Mouse (Mus musculus) kidney, postnatal 0 days (tissue): ENCODE results near the gene Clk2. TPM values are rescaled to one million over a fixed set of nuclear protein-coding genes. Genes with fewer than 3 reads are reported as not detected.

Experiments
- ATAC-seq: fragments of 200-750 bp; cut with Nextera tagmentation; replicated peaks from 2 replicates; pipeline ENCODE4 v1.8.0; 2017; ENCODE audit warnings: low read depth, moderate number of reproducible peaks, moderate TSS enrichment, moderate library complexity; ENCODE audit not compliant: low FRiP score
- DNase-seq: peaks from one replicate; pipeline ENCODE4 v3.0.0-alpha.2; 2016; ENCODE audit warnings: low spot score
- H3K27ac ChIP-seq: fragments of 300-500 bp; sonication (generic); 2 replicates; pipeline ENCODE4 v1.5.1; 2014; ENCODE audit warnings: mild to moderate bottlenecking
- H3K27me3 ChIP-seq: fragments of 300-500 bp; sonication (generic); 2 replicates; pipeline ENCODE4 v1.6.1; 2014; ENCODE audit warnings: low read length, mixed read lengths; ENCODE audit not compliant: insufficient read depth
- H3K36me3 ChIP-seq: fragments of 300-500 bp; sonication (generic); 2 replicates; pipeline ENCODE4 v1.6.1; 2014; ENCODE audit warnings: low read length, mixed read lengths; ENCODE audit not compliant: insufficient read depth
- H3K4me1 ChIP-seq: fragments of 300-500 bp; sonication (generic); replicated peaks from 2 replicates; pipeline ENCODE4 v1.6.1; 2014; ENCODE audit warnings: antibody characterized with exemption, low read length, mixed read lengths; ENCODE audit not compliant: insufficient read depth
- H3K4me2 ChIP-seq: fragments of 300-500 bp; sonication (generic); 2 replicates; pipeline ENCODE4 v1.6.1; 2014; ENCODE audit warnings: mild to moderate bottlenecking, low read length, moderate library complexity, mixed read lengths
- H3K4me3 ChIP-seq: fragments of 300-500 bp; sonication (generic); replicated peaks from 2 replicates; pipeline ENCODE4 v1.5.1; 2014; ENCODE audit warnings: low read depth, low read length
- H3K9ac ChIP-seq: fragments of 300-500 bp; sonication (generic); 2 replicates; pipeline ENCODE4 v1.6.1; 2014; ENCODE audit warnings: low read depth, low read length
- H3K9me3 ChIP-seq: fragments of 300-500 bp; sonication (generic); replicated peaks from 2 replicates; pipeline ENCODE4 v1.6.1; 2016; ENCODE audit warnings: low read length, inconsistent platforms, mixed read lengths
- CTCF ChIP-seq: IDR thresholded peaks from 2 replicates; pipeline ENCODE4 v1.5.1; 2016; ENCODE audit warnings: antibody characterized with exemption, low read depth, mild to moderate bottlenecking, moderate library complexity
- WGBS: fragments of 180-500 bp; shearing (Covaris S2); extraction: QIAGEN DNeasy Blood & Tissue Kit; methylation state at CpG from one replicate; pipeline ENCODE4 v1.1.7; 2014; 5-methylcytosine and 5-hydroxymethylcytosine counted together
- polyA plus RNA-seq: library from polyadenylated mRNA; unstranded; fragments of >200 nt; fragmentation: Nextera tagmentation; extraction: Ambion mirVana; gene quantifications from 2 replicates; pipeline ENCODE4 v1.2.1, GENCODE M21; 2015

Gene Clk2
- polyA plus RNA-seq, 1 experiment from 2014 or later = 18.8 TPM

DNA sequence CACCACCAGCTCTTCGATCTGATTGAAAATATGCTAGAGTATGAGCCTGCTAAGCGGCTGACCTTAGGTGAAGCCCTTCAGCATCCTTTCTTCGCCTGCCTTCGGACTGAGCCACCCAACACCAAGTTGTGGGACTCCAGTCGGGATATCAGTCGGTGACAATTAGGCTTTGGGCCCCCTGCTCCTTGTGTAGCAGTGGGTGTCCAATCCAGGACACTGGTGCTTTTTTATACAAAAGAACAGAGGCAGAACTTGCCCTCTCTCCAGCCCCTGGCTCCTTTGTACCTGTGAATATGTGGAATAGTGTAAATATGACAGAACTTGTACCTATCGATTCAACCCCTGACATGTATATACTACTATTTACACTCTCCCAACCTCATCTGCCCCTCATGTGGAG is 11.8 kb downstream of the Clk2 start:
- no peak overlapping the region for H3K27ac ChIP-seq
- WGBS = 80% methylated on average over 7 of the region's 7 CpGs

DNA sequence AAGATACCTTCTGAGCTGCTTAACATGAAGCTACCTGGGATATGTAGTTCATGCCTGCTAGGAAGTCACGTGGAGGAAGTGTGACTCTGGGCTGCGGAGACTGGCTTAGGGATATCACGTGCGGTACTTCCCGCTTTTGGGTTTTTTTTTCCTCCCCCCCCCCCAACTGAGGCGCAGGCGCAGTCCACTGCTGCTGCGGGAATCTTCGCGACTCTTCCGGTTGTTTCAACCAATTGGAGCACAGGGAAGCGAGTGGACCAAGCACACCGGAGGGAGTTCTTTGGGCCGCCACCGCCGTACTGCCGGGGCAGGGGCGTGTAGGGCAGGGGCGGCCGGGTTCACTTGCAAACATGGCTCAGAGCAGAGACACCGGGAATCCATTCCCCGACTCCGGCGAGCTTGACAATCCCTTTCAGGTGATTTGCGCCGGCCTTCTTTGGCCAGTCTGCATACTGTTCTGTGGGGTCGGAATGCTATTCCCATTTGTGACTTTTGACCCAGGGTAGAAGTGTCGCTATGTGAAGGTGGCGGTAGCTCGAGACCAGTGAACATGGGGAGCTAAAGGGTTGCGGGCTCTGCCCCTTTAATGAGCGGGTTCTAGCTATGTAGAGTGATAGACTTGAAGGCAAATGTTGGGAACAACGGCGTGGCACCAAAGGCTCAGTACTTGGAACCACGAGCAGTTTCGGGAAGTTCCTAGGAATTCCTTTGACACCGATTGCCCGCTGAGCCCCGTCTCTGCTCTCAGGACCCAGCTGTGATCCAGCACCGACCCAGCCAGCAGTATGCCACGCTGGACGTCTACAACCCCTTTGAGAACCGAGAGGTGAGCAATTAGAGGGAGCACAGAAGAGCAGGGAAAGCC is 12.9 kb downstream of the Clk2 start, which contains the start of gene Scamp3:
TSS of gene Scamp3 (plus strand) at position 232 of the 865 bp plus-strand sequence.
- peak within 1 kb of the TSS; percentile 76 for H3K9ac ChIP-seq
- WGBS = under 1% methylated on average over 43 of the region's 43 CpGs
- H3K4me1 ChIP-seq = 0 out of 2 replicates have a peak, but pooled peaks cover 3% of the 10 kb centered on the region
- H3K27ac ChIP-seq = peak within 1 kb of the TSS; percentile 82
- TF ChIP-seq CTCF = no peak
- H3K9me3 ChIP-seq = no peaks in the 10 kb centered on the region
- H3K36me3 ChIP-seq = peaks cover 58% of the 10 kb centered on the region
- peak; percentile 94 for ATAC-seq
- no peaks in the 10 kb centered on the region for H3K27me3 ChIP-seq
- peak within 1 kb of the TSS; percentile 79 for H3K4me2 ChIP-seq
- peak within 1 kb of the TSS; percentile 68 for H3K4me3 ChIP-seq
- DNase-seq = peak; percentile 97

More for the DNA sequence above, 11.8 kb downstream of the Clk2 start:
- Histone ChIP-seq H3K4me2 (no peak overlapping the region), H3K27me3 (no peaks in the 10 kb centered on the region), H3K4me3 (no peak overlapping the region), H3K4me1 (0 out of 2 replicates have a peak, but pooled peaks cover 3% of the 10 kb centered on the region), H3K36me3 (peaks cover 58% of the 10 kb centered on the region), H3K9me3 (no peaks in the 10 kb centered on the region), H3K9ac (no peak overlapping the region)
- TF ChIP-seq CTCF = no peak
- ATAC-seq (no peak), DNase-seq (no peak)

DNA sequence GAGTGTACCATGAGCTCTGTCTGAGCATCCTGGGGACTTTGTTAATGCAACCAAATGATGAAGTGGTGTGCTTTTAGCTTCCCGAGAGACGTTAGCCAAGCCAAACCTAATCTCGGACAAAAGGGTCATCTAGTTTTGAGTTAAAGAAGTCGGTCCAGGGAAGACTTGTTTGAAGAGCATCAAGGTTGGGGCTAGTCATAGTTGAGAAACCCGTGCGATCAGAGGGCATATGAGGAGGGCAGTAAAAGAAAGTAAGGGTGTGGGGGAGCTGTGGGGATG is 13.5 kb downstream of the Clk2 start:
- ATAC-seq (no peak), DNase-seq (no peak)
- peak overlapping the region; percentile 82 for H3K27ac ChIP-seq
- H3K9ac ChIP-seq = peak overlapping the region; percentile 76
- H3K4me3 ChIP-seq = peak overlapping the region; percentile 68
- no peak for TF ChIP-seq CTCF
- H3K4me1 ChIP-seq = 0 out of 2 replicates have a peak, but pooled peaks cover 3% of the 10 kb centered on the region
- no peaks in the 10 kb centered on the region for H3K9me3 ChIP-seq
- WGBS = 3% methylated on average over 6 of the region's 6 CpGs
- peak overlapping the region; percentile 79 for H3K4me2 ChIP-seq
- H3K27me3 ChIP-seq = no peaks in the 10 kb centered on the region
- peaks cover 53% of the 10 kb centered on the region for H3K36me3 ChIP-seq

DNA sequence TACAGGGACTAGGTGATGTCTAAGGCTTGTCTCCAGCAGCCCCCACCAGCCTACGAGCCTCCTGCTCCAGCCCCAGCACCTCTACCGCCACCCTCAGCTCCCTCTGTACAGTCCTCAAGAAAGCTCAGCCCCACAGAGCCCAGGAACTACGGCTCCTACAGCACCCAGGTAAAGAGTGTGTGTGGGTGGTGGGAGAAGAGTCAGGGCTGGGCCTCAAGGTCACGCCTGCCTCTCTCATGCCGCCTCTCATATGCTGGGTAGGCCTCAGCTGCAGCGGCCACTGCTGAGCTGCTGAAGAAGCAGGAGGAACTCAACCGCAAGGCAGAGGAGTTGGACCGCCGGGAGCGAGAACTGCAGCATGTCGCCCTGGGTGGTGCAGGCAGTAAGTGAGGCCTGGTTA is 14.5 kb downstream of the Clk2 start:
- Histone ChIP-seq H3K4me2 (no peak overlapping the region), H3K27me3 (no peaks in the 10 kb centered on the region), H3K36me3 (peaks cover 43% of the 10 kb centered on the region), H3K27ac (no peak overlapping the region), H3K4me1 (0 out of 2 replicates have a peak, but pooled peaks cover 11% of the 10 kb centered on the region), H3K4me3 (no peak overlapping the region), H3K9me3 (no peaks in the 10 kb centered on the region), H3K9ac (no peak overlapping the region)
- ATAC-seq (no peak), DNase-seq (no peak)
- WGBS = 86% methylated on average over 11 of the region's 11 CpGs
- no peak for TF ChIP-seq CTCF

DNA sequence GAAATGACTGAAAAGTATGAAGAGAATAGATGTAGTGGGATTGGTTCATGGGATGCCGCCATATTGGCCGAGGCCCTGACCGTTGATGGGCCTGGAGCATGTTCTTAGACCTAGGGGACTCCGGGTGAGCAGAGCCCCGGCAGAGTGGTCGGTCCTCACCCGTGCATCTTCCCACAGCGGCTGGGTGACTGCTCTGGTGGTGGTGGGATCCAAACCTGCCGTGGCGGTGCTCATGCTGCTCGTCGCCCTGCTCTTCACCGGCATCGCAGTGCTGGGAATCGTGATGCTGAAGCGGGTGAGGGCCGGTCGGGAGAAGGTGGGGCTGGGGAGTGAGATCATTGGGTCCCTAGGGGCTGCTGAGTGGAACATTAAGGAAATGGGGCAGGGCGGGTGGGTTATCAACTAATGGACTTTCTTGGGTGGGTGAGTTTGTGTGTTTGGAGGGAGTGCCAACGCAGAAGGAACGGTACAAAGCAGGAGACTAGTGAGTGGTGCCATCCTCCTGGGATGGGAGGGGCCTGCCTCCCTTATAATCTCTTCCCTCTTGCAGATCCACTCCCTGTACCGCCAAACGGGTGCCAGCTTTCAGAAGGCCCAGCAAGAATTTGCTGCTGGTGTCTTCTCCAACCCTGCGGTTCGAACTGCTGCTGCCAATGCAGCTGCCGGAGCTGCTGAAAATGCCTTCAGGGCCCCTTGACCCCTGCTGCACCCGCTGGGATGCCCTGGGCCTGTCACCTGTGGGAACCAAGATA is 17.3 kb downstream of the Clk2 start:
- no peak overlapping the region for H3K4me3 ChIP-seq
- H3K36me3 ChIP-seq = peaks cover 25% of the 10 kb centered on the region; the same call in 1 of the 2 replicates
- no peak for TF ChIP-seq CTCF
- no peaks in the 10 kb centered on the region for H3K9me3 ChIP-seq
- H3K4me1 ChIP-seq = 0 out of 2 replicates have a peak, but pooled peaks cover 14% of the 10 kb centered on the region
- H3K27ac ChIP-seq = no peak overlapping the region
- H3K9ac ChIP-seq = no peak overlapping the region
- no peak for ATAC-seq
- no peak overlapping the region for H3K4me2 ChIP-seq
- H3K27me3 ChIP-seq = no peaks in the 10 kb centered on the region
- no peak for DNase-seq
- 94% methylated on average over 27 of the region's 27 CpGs for WGBS

DNA sequence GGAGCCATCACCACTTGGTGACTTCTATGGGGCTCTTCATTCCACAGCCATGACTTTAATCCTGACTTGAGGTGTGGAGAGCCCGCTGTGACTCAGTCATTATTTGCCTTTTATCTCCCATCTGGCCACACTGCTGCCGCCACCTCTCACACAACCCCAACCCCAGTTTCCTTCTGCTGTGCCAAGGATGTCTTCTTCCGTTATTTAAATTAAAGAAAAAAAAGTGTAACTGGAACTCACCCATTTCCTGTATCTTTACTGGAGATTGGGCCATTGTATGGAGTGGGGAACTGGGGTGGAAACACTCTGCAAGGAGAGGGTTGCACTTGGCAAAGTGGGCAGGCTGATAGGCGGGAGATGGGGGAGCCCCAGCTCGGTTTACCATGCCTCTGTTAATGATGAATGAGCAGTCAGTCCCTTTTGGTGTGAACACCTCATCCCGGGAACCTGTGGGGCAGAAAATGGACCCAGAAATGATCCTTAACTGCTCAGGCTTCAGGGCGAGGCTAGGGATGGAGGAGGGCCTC is 18.0 kb downstream of the Clk2 start:
- 40% methylated on average over 7 of the region's 7 CpGs for WGBS
- ATAC-seq = no peak
- no peak overlapping the region for H3K27ac ChIP-seq
- no peaks in the 10 kb centered on the region for H3K9me3 ChIP-seq
- H3K4me3 ChIP-seq = peak overlapping the region; percentile 61
- no peak for TF ChIP-seq CTCF
- H3K4me1 ChIP-seq = peaks cover 21% of the 10 kb centered on the region; the same call in 1 of the 2 replicates
- no peak overlapping the region; the same call in 1 of the 2 replicates for H3K9ac ChIP-seq
- peaks cover 25% of the 10 kb centered on the region; the same call in 1 of the 2 replicates for H3K36me3 ChIP-seq
- DNase-seq = no peak
- no peaks in the 10 kb centered on the region for H3K27me3 ChIP-seq
- peak overlapping the region; percentile 99 for H3K4me2 ChIP-seq
